Mouse (Mus musculus) liver, embryonic 14.5 days (tissue): Measurements from ENCODE around the gene Rrp12. TPM values are rescaled to one million over a fixed set of nuclear protein-coding genes. Genes with fewer than 3 reads are reported as not detected.

Source experiments
- ATAC-seq: fragments of 200-750 bp; cut with Nextera tagmentation; 2 replicates; pipeline ENCODE4 v1.8.0; 2017; ENCODE audit warnings: moderate number of reproducible peaks, mild to moderate bottlenecking, moderate library complexity; ENCODE audit not compliant: insufficient read depth
- DNase-seq, 3 experiments: peaks; one replicate each; pipeline ENCODE4 v3.0.0-alpha.2; 2012 to 2013; ENCODE audit warnings: low read depth in 3 of 3, low spot score in 3 of 3
- H3K27ac ChIP-seq: fragments of 300-500 bp; sonication (generic); 2 replicates; pipeline ENCODE4 v1.5.1; 2014; ENCODE audit warnings: moderate library complexity, mild to moderate bottlenecking, control low read depth, inconsistent platforms
- H3K27me3 ChIP-seq: fragments of 300-500 bp; sonication (generic); 2 replicates; pipeline ENCODE4 v1.6.1; 2014; ENCODE audit warnings: mild to moderate bottlenecking, low read length, moderate library complexity; ENCODE audit not compliant: control insufficient read depth, insufficient read depth
- H3K36me3 ChIP-seq: fragments of 300-500 bp; sonication (generic); replicated peaks from 2 replicates; pipeline ENCODE4 v1.6.1; 2014; ENCODE audit warnings: low read depth; ENCODE audit not compliant: control insufficient read depth, insufficient read depth
- H3K4me1 ChIP-seq, 2 experiments: fragments of 200-500 bp in 1 of 2; fragments of 300-500 bp in 1 of 2; sonication (generic) in 1 of 2; replicated peaks; 2 replicates each; pipeline ENCODE4 v1.6.1; 2012 to 2014; ENCODE audit warnings: antibody characterized with exemption in 1 of 2, inconsistent platforms in 1 of 2, low read length in 1 of 2; ENCODE audit not compliant: control insufficient read depth in 2 of 2, insufficient read depth in 2 of 2
- H3K4me2 ChIP-seq: fragments of 300-500 bp; sonication (generic); 2 replicates; pipeline ENCODE4 v1.6.1; 2014; ENCODE audit warnings: low read depth, mild to moderate bottlenecking, control low read depth, moderate library complexity
- H3K4me3 ChIP-seq, 2 experiments: fragments of 200-500 bp in 1 of 2; fragments of 300-500 bp in 1 of 2; sonication (generic) in 1 of 2; 2 replicates each; pipeline ENCODE4 v1.5.1; 2012 to 2014; ENCODE audit warnings: low read depth in 2 of 2, low read length in 2 of 2, mild to moderate bottlenecking in 2 of 2, control low read depth in 1 of 2, inconsistent platforms in 1 of 2, moderate library complexity in 1 of 2; ENCODE audit not compliant: insufficient read depth in 1 of 2
- H3K9ac ChIP-seq: fragments of 300-500 bp; sonication (generic); replicated peaks from 2 replicates; pipeline ENCODE4 v1.6.1; 2014; ENCODE audit warnings: mild to moderate bottlenecking, control low read depth, moderate library complexity
- H3K9me3 ChIP-seq: fragments of 300-500 bp; sonication (generic); 2 replicates; pipeline ENCODE4 v1.6.1; 2016; ENCODE audit warnings: low read length, mixed read lengths; ENCODE audit not compliant: control insufficient read depth
- CTCF ChIP-seq: IDR thresholded peaks from 2 replicates; pipeline ENCODE4 v1.5.1; 2016; ENCODE audit warnings: antibody characterized with exemption, low read depth, control low read depth
- EP300 ChIP-seq: IDR thresholded peaks from 2 replicates; pipeline ENCODE4 v1.6.1; 2016; ENCODE audit warnings: antibody characterized with exemption, low read depth
- WGBS: fragments of 180-500 bp; shearing (Covaris S2); extraction: QIAGEN DNeasy Blood & Tissue Kit; methylation state at CpG from one replicate; pipeline ENCODE4 v1.1.7; 2014; ENCODE audit not compliant: insufficient replicate concordance; 5-methylcytosine and 5-hydroxymethylcytosine counted together
- polyA plus RNA-seq, 2 experiments: library from polyadenylated mRNA; depleted of rRNA in 1 of 2; stranded (reverse) in 1 of 2; unstranded in 1 of 2; fragments of >200 nt; fragmentation: Nextera tagmentation in 1 of 2; extraction: Ambion mirVana in 1 of 2; gene quantifications; 2 replicates each; pipeline versions ENCODE4 v1.2.1 to v1.2.3; 2012 to 2014

Rrp12 gene
- polyA plus RNA-seq, 2 experiments = 5.0 to 6.0 TPM

GRCm38 (mm10) chr19:41846366-41847090, 49.4 kb downstream of the Rrp12 start:
- no peaks in the 10 kb centered on the region for H3K36me3 ChIP-seq
- H3K4me2 ChIP-seq = peak overlapping the region; percentile 82
- no peak overlapping the region; the same call in 1 of the 2 replicates for H3K27ac ChIP-seq
- WGBS = 8% methylated on average over 21 of the region's 21 CpGs
- H3K27me3 ChIP-seq = no peaks in the 10 kb centered on the region
- no peak for ATAC-seq
- peaks cover 0 to 25% of the 10 kb centered on the region in 2 experiments for H3K4me1 ChIP-seq
- H3K4me3 ChIP-seq = peak overlapping the region; percentile 82 to 88
- peak overlapping the region; percentile 73 for H3K9ac ChIP-seq
- H3K9me3 ChIP-seq = no peaks in the 10 kb centered on the region
- no peak for DNase-seq
- TF ChIP-seq EP300 (no peak), CTCF (peak; percentile 43)

GRCm38 (mm10) chr19:41844345-41844744, 51.6 kb downstream of the Rrp12 start:
- WGBS = 66% methylated on average over 6 of the region's 6 CpGs
- ATAC-seq = no peak
- DNase-seq = no peak
- H3K27ac ChIP-seq = no peak overlapping the region
- H3K9ac ChIP-seq = no peak overlapping the region
- H3K27me3 ChIP-seq = no peaks in the 10 kb centered on the region
- TF ChIP-seq CTCF (peak; percentile 60), EP300 (no peak)
- no peak overlapping the region for H3K4me2 ChIP-seq
- H3K4me1 ChIP-seq = peaks cover 10 to 29% of the 10 kb centered on the region in 2 experiments
- H3K9me3 ChIP-seq = no peaks in the 10 kb centered on the region
- H3K36me3 ChIP-seq = no peaks in the 10 kb centered on the region
- H3K4me3 ChIP-seq = no peak overlapping the region

- Histone ChIP-seq H3K27ac (no peak overlapping the region), H3K9ac (no peak overlapping the region), H3K4me1 (peaks cover 27 to 44% of the 10 kb centered on the region in 2 experiments), H3K27me3 (no peaks in the 10 kb centered on the region), H3K4me2 (no peak overlapping the region), H3K36me3 (no peaks in the 10 kb centered on the region), H3K9me3 (no peaks in the 10 kb centered on the region), H3K4me3 (no peak overlapping the region)
- WGBS = 62% methylated on average over 4 of the region's 4 CpGs
- no peak for ATAC-seq
- DNase-seq = no peak
- no peak for TF ChIP-seq CTCF
- TF ChIP-seq EP300 = no peak
Measured at GRCm38 (mm10) chr19:41842706-41843105, 53.3 kb downstream of the Rrp12 start.

- Histone ChIP-seq H3K4me1 (peaks cover 32 to 49% of the 10 kb centered on the region in 2 experiments), H3K4me3 (no peak overlapping the region), H3K27me3 (no peaks in the 10 kb centered on the region), H3K4me2 (no peak overlapping the region), H3K27ac (no peak overlapping the region), H3K36me3 (no peaks in the 10 kb centered on the region), H3K9ac (no peak overlapping the region), H3K9me3 (no peaks in the 10 kb centered on the region)
- DNase-seq (no peak), ATAC-seq (no peak)
- no peak for TF ChIP-seq CTCF
- no peak for TF ChIP-seq EP300
- 79% methylated on average over 4 of the region's 4 CpGs for WGBS
Measured at GRCm38 (mm10) chr19:41842196-41842595, 53.8 kb downstream of the Rrp12 start.

GRCm38 (mm10) chr19:41841105-41841750, 54.7 kb downstream of the Rrp12 start:
- Histone ChIP-seq H3K27ac (no peak overlapping the region), H3K4me3 (no peak overlapping the region), H3K9me3 (no peaks in the 10 kb centered on the region), H3K4me1 (peaks cover 41 to 55% of the 10 kb centered on the region in 2 experiments), H3K27me3 (no peaks in the 10 kb centered on the region), H3K4me2 (no peak overlapping the region), H3K9ac (no peak overlapping the region), H3K36me3 (no peaks in the 10 kb centered on the region)
- no peak for DNase-seq
- TF ChIP-seq EP300 (no peak), CTCF (no peak)
- no peak for ATAC-seq
- WGBS = 49% methylated on average over 7 of the region's 7 CpGs
